Mouse (Mus musculus) urinary bladder, adult 18-20 months (tissue): ENCODE measurements around the gene Psmb7.

Source experiments
- DNase-seq, 2 experiments: peaks; one replicate each; pipeline ENCODE4 v3.0.0; 2022; ENCODE audit warnings: low spot score in 2 of 2, mixed read lengths in 2 of 2

Psmb7 gene

DNA sequence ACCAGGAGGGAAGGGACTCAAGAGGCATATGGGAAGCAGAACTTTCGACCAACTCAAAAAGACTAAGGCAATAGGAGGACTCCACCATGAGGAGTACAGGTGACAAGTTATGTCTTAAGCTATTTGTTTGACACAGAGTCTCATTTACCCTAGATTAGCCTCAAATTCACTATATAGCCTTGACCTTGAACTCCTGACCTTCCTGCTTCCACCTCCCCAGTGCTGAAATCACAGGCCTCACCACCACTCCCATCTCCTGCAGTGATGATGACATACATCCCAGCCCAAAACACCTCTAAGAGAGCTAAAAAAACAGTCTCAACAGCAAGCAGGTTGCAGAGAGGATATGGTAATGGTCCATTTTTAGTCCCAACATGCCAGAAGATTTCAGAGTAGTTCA, 2.1 kb downstream of the Psmb7 start:
- DNase-seq = no peak

DNA sequence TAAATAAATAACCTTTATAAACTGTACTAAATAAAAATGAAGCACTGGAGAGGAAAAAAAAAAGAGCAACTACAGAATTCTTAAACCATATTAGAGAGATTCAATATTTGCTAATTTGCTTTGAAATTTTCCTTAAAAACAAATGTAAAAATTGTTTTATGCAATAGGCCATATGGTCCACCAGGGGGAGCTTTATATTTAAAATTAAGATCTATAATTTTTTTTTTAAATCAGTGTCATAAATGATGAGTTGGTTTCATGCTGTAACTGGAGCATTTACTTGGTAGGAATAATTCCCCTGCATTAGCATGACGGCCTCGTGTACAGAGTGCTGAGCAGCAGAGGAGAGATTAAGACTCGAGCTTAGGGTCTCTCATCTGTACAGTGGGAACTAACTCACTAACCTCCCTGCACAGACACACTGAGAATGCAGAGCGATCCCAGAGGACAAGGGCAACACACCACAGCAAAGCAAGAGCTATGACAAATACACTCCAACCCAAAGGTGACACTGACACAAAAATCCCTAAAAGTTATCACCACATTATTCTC, 6.1 kb downstream of the Psmb7 start:
- no peak for DNase-seq

DNA sequence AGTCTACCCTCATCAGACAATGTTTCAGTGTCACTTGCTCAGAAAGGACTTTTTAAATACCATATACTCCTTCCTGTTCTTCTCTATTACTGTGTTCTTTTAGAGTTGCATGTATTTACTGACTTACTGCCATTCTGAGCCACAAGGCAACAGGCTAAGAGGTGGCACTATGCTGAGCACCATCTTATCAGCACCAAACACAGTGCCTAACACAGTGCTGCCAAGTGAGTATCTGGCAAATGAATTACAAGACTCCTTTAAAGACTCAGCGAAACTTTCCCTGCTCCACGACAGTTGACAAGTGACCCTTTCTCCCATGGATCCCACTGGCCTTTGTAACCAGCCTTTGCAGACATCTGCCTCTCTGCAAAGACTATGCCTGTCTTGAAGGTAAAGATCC, 13.3 kb downstream of the Psmb7 start:
- DNase-seq = no peak

DNA sequence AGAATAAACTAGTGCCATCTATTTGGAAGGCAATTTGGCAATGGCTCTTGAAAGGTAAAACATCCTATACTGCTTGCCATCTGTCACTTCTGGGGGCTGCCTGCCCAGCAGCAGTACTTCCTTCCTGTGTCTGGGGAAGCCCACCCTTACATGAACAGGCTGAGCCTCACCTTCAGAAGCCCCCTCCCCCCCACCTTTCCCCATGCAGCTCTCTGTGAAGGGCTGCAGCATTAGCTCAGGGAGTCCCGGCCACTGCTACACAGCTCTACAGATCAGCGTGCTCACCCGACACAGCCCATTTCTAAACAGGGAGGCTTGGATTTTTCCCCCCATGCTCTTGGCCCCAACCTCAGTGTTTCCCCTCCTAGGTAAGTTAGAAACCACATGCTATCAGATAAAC, 14.4 kb downstream of the Psmb7 start:
- DNase-seq = no peak

DNA sequence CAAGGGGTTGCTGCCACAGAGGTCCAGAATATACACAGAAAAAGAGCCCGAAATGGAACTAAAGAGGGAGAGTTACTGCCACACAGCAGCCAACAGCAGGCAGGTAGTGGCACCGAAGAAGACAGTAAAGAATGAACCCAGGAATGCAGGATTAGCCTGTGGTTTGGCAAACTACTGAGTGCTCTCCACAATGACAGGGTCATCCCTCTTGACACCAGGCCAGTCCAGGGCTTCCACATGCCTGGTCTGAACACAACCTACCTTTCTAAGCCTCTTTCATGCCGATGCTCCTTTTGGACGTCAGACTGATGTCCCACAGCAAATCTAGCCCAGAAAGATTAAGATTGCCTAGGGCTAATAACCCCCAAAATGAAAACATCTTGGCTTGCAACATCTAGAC, 15.1 kb downstream of the Psmb7 start:
- no peak for DNase-seq

DNA sequence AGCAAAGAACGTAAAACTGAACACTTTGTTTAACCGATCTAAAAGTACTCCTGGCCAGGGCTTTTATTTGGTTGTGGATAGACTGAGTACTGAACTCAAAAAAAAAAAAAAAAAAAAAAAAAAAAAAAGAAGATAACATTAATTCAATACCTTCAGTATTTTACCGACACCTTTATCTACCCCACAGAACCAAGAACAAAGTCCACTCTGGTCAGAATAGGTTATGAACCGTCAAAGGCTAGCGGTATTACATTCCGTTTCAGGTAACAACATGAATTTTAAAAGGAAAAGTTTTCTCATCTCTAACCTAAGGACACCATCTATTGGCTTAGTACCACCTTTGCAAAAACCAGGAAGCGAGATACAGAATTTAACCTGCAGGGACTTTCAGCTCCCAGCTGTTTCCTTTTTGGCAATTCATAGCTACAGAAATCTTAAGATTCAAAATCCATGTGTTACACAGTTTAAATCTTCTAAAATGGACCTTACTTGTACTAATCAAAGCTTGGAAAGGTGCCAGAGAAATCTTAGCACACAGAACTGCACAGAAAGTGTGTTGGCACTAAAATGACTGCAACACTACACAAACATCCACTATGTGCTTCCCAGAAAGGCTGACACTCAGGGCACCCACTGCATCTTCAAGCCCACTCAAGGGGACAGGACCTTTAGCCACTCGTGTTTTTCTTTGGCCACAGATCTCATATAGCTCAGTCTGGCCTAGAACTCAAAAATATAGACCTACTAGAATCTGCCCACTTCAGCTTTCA, 19.9 kb downstream of the Psmb7 start:
- no peak for DNase-seq

DNA sequence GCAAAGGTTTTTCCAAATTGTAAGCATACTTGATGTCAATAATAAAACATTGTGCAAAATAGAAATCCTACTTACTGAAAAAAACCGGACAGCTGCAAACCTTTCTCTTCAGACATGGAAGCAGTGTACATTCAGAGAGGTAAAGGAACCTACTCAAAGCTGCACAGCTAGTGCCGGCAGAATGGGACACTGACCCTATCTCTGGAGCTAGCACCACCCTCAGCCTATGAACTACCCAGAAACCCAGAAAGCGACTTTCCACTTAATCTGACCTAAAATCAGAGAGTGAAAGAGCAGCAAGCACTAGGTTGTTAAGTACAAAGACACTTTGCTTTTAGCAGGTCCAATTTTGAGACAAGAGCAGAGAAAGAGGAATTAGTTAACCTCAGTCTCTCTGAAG, 20.5 kb downstream of the Psmb7 start:
- DNase-seq = no peak

DNA sequence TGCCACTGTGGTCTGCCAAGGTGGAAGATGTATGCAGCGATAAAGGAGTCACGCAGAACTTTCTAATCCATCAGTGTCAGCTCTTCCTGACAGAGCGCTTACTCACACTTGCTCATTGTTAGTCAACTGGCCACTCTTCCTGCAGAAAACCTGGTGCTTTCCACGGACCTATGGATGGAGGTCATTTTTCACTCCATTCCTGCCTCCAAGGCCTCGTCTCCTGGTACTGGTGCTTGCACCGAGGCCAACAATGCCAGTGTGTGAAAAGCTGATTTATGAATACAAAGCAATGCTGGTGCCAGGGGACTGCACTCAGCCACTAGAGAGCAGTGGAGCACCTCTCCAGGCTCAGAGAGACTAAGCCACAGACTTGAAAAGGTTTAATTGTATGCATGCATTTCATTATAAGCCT, 22.3 kb downstream of the Psmb7 start:
- no peak for DNase-seq

GRCm38 (mm10) chr2:38621076-38621475, 22.8 kb downstream of the Psmb7 start:
- no peak for DNase-seq

GRCm38 (mm10) chr2:38619777-38620176, 24.1 kb downstream of the Psmb7 start:
- DNase-seq = no peak

DNA sequence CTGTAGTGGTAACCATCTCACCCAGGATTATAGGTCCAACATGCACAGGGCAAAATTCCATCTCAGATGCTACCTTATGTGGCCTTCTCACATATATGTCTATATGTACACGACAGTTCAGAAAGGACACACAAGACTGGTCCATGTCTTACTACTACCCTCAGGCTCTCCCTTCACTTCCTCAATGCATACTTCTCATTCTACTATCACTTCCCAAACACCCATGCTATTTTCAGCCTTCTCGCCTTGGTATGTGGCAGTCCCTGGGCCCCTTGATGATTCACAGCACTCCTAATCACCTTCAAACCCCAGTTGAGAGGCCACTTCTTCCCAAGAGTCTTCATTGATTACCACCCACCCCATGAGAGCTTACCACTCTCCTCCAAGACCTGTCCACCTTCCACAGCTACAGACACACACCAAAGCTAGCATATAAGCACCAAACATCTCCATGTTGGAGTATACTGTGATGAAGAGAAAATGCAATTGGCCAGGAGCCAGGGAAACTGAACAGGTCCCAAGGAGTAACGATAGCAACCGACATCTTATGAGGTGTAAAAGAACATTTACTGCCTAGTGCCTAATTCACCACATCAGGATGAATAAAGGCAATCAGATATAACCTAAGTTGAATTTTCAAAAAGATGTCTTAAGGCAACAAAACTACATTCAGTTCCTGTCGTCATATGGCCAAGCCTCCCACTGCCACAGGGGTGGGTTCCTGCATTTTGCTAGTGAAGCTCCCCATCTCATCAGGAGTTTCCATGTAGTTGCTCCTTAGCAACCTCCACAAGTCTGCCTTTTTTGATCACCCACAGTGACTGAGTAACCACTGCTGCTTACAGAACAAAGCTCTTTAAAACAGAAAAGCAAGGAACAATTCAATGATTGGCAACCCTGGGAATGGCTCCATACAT, 26.7 kb downstream of the Psmb7 start:
- DNase-seq = no peak

DNA sequence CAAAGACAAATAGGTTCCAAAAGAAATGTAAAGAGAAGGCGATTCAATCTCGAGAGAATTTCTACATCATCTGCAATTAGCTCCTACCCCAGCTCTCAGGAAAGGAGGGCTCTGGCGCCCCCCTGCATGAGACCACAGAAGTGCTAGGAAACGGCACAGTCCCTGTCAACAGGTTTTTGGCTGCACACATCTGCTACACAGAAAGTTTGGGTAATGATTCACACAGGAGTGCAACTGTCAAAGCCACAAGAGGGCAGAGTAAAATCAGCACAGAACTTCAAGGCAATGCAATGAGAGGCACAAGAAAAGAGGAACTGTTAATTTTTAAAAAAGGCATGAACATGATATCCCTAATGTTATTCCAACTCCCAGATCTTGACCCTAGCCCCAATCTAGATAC, 27.8 kb downstream of the Psmb7 start:
- DNase-seq = no peak

DNA sequence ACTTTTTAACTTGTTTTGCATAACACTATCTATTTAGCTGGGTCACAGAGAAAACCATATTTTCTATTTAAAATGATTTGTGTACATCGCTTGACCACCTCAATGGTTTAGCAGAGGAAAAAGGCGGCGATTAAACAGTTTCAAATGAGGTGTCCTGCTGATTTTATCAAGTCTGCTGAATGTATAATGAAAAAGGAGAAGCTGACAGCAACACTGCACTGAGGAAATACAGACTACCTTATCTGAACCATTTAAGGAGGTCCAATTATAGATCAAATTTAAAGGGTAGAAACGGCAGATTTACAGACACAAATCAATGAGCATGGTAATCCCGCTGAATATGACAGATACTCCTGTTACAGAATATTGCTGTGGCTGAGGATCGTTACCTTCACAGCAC, 29.4 kb downstream of the Psmb7 start:
- no peak for DNase-seq

DNA sequence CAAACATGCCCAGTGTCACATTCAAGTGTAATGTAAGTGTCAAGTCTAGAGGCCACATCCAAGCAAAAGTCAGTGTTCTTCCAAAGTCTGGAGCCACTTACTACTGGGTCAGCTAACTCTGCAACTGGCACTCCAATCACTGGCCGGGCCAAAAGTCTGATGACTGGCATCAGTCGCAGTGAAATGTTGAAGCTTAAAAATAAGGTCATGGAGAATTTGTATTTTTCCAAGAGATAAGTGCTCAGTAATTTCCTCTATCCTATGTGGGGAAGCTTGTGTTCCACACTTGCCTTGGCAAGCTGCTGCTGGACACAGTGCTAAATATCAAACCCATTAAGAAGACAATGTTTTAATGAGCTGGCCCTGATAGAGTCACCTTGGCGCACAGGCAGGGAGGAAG, 30.3 kb downstream of the Psmb7 start:
- no peak for DNase-seq

DNA sequence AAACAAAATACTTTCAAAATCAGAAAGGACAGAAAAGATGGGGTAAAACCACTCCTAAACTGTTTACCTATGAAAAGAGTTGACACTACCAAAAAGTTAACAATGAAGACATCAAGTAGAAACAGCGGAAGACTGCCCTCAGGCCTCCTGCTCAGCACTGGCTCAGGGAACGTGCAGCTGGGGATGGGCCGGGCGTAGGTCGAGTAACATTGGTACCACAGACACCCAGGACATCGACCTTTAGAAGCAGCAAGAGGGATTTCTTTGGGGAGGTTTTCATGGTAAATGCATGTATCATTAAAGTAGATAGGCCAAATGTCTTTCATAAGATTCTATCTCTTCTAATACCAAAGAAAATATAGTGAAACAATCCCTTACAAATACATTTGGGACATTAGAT, 31.3 kb downstream of the Psmb7 start:
- no peak for DNase-seq

GRCm38 (mm10) chr2:38610161-38610560, 33.7 kb downstream of the Psmb7 start:
- DNase-seq = no peak

GRCm38 (mm10) chr2:38609310-38609709, 34.6 kb downstream of the Psmb7 start:
- DNase-seq = no peak

DNA sequence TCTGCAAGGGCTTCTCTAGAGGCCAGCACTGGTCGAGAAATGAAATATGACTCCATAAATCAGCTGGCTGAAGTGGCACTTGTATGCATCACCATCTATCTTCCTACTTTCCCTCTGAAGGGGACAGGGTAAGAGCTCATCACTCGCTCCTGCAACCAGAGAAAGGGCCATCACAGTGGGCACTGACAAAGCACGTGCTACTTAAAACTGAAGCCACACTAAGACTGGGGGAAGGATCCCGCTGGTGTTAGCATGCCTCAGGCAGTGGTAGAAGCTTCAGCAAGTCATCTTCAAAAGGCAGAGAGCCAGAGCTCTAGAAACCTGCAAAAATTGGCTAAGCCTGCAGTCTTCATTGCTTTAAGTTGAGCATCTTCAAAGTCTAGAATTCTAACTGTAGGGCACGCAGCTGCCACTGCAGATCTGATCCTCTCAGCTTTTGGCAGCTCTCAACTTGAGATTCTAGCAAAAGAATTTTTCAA, 35.0 kb downstream of the Psmb7 start:
- no peak for DNase-seq

DNA sequence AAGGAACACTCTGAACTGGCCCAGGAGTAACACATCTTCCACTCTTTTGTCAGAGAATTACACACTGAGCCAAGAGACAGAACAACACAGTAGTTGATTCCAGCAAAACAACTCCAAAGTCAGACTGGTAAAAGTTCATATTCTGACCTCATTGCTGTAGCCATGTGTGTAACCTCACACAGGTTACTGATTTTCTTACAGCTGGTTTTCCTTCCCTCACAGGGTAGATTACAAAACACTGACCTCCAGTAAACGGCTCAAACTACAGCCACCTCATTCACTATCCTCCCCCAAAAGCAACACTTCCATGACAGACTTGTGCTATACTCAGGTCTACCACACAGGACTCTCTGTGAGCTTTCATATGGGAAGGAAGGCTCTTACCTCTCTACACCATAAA, 36.2 kb downstream of the Psmb7 start:
- DNase-seq = no peak

DNA sequence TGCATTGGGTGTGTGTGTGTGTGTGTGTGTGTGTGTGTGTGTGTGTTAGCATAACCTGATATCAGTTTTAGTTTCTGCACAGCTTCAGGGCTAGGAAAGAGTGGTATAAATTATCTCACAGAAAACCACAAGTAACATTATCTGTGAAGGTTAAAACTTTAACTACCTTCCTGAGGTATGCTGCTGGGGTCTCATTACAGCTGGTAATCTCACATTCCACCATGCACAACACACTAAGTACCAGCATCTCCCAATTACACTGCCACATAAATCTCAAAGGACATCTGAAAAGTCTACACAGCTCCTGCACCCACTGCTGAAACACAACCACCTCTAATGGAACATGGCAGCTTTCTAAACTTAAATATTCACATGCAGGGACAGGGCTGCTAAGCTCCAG, 43.0 kb downstream of the Psmb7 start:
- DNase-seq = no peak

DNA sequence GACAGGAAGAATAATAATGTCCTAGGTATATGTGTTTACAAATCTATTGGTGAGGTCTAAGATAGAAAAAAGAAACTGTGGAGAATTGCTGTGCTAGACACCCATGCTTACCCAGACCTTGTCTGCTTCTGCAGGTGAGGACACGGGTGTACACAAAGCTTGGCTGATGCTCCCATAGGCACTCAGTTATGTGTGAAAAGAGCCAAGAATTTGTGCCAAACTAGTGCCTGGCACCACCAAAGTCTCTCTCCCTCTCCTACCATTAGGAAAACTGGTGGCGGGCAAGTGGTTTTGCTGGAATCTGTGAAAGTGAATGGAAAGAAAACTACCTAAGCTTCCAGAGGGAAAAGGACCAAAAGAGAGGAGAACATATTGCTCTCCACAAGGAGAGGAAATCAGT, 45.5 kb downstream of the Psmb7 start:
- no peak for DNase-seq

DNA sequence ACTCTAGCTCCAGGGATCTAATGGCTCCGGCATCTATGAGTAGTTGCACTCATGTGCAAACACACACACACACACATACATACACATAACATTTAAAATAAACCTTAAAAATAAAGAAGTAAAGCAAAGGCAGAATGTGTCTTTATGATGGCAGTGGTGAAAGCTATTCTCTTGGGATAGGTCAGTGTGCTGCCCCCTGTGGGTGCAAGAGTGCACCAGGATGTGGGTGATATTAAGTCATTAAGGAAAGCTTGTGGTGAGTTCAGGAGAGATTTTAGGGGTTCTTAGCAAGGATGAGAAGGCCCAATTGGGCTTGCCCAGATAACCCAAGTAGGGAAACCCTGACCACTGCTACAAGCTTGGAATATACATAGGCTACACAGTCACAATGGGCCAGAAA, 46.0 kb downstream of the Psmb7 start:
- no peak for DNase-seq

DNA sequence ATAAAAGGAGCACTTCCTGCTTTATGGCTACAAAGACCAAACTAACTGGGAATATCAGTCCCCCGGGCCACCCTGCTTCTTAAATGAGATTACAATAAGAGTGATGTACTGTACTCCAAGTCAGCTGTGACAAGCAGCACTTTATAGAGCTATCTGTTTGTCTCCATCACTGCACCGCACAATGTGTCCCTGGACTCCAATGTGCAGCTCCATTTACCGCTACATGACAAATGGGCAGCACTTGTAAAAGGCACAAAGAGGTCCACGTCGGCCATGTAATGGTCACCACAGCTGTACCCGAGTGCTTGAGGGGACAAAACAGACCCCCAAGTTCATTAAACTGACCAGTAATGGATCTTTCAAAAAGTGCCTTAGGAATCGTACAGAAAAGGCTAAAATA, 49.0 kb downstream of the Psmb7 start:
- DNase-seq = no peak
